Mouse (Mus musculus) E14TG2a.4 (cell line): ENCODE data around the gene Podn.

Experiments
- CTCF ChIP-seq: conservative IDR thresholded peaks from 2 replicates; pipeline ENCODE4 v1.5.1; 2014; ENCODE audit warnings: low read length
- NANOG ChIP-seq: IDR thresholded peaks from 2 replicates; pipeline ENCODE4 v1.6.1; 2014; ENCODE audit warnings: borderline replicate concordance, low read length, mixed read lengths
- POU5F1 ChIP-seq: IDR thresholded peaks from 2 replicates; pipeline ENCODE4 v1.6.1; 2014; ENCODE audit warnings: low read length, borderline replicate concordance

GRCm38 (mm10) chr4:108023186-108023585 is 73.1 kb downstream of the Podn start:
- TF ChIP-seq CTCF (no peak), NANOG (no peak), POU5F1 (no peak)
